Mouse (Mus musculus): ENCODE measurements at regions not wholly inside any gene's neighbourhood (a gene's known extent, or its start where the extent isn't known, plus 50 kb on each side); places are given as distances from the start of the nearest gene placed in this dataset.

- TF ChIP-seq USF1 (IDR thresholded peaks at IDR 0.05; ENCODE audit: low read depth) (no peak), POLR2A (IDR thresholded peaks at IDR 0.05; ENCODE audit: insufficient read length, low read depth) (no peak)
Observed at GRCm38 (mm10) chr2:137329995-137330394, 213.6 kb upstream of the Jag1 start.
